Mouse (Mus musculus): ENCODE data around the gene Srsf4.

Srsf4 gene

GRCm38 (mm10) chr4:131914046-131914643, 40.7 kb downstream of the Srsf4 start:
- DNase-seq (ENCODE audit: low read depth, low spot score), result no peak

GRCm38 (mm10) chr4:131914891-131915469, 41.6 kb downstream of the Srsf4 start:
- peak; percentile 35 for DNase-seq (ENCODE audit: low read depth, low spot score)

- DNase-seq (ENCODE audit: low read depth, low spot score), result no peak
Observed at GRCm38 (mm10) chr4:131915821-131916328, 42.5 kb downstream of the Srsf4 start.

- DNase-seq (ENCODE audit: low read depth, low spot score), result peak; percentile 85
Observed at GRCm38 (mm10) chr4:131916425-131916824, 43.0 kb downstream of the Srsf4 start.

- DNase-seq (ENCODE audit: low read depth, low spot score), result no peak
Observed at GRCm38 (mm10) chr4:131917010-131917555, 43.7 kb downstream of the Srsf4 start.

GRCm38 (mm10) chr4:131918026-131918533, 44.7 kb downstream of the Srsf4 start:
- DNase-seq (ENCODE audit: low read depth, low spot score), result no peak

GRCm38 (mm10) chr4:131918711-131919500, 45.5 kb downstream of the Srsf4 start:
- peak; percentile 84 for DNase-seq (ENCODE audit: low read depth, low spot score)

GRCm38 (mm10) chr4:131919506-131920140, 46.2 kb downstream of the Srsf4 start:
- no peak for DNase-seq (ENCODE audit: low read depth, low spot score)

GRCm38 (mm10) chr4:131920141-131920594, 46.8 kb downstream of the Srsf4 start:
- peak; percentile 74 for DNase-seq (ENCODE audit: low read depth, low spot score)

GRCm38 (mm10) chr4:131920595-131921351, 47.4 kb downstream of the Srsf4 start:
- DNase-seq (ENCODE audit: low read depth, low spot score), result peak; percentile 71

- DNase-seq (ENCODE audit: low read depth, low spot score), result peak; percentile 38
Observed at GRCm38 (mm10) chr4:131921461-131922346, 48.3 kb downstream of the Srsf4 start, which contains the start of gene Tmem200b. TSS of gene Tmem200b (plus strand) at chr4:131921771.

- DNase-seq (ENCODE audit: low read depth, low spot score), result no peak
Observed at GRCm38 (mm10) chr4:131922404-131922803, 49.0 kb downstream of the Srsf4 start.

- DNase-seq (ENCODE audit: low read depth, low spot score), result no peak
Observed at GRCm38 (mm10) chr4:131924096-131924810, 50.8 kb downstream of the Srsf4 start.

- no peak for DNase-seq (ENCODE audit: low read depth, low spot score)
Observed at GRCm38 (mm10) chr4:131929146-131929545, 55.7 kb downstream of the Srsf4 start.

GRCm38 (mm10) chr4:131939459-131939858, 66.0 kb downstream of the Srsf4 start:
- no peak for DNase-seq (ENCODE audit: low read depth, low spot score)

- DNase-seq (ENCODE audit: low read depth, low spot score), result no peak
Observed at GRCm38 (mm10) chr4:131940846-131941245, 67.4 kb downstream of the Srsf4 start.

- peak; percentile 14 for DNase-seq (ENCODE audit: low read depth, low spot score)
Observed at GRCm38 (mm10) chr4:131947848-131948247, 74.4 kb downstream of the Srsf4 start.

GRCm38 (mm10) chr4:131949903-131950302, 76.5 kb downstream of the Srsf4 start:
- no peak for DNase-seq (ENCODE audit: low read depth, low spot score)

GRCm38 (mm10) chr4:131950657-131951056, 77.2 kb downstream of the Srsf4 start:
- peak; percentile 30 for DNase-seq (ENCODE audit: low read depth, low spot score)

Data from ZHBTc4 (cell line).